Mouse (Mus musculus): ENCODE results near the gene Cxcl15.

Gene Cxcl15

GRCm38 (mm10) chr5:90794195-90794625, at the start of gene Cxcl15:
TSS of gene Cxcl15 (plus strand) at chr5:90794534.
- DNase-seq (ENCODE audit: low read depth, low spot score) = no peak

- DNase-seq (ENCODE audit: low read depth, low spot score) = no peak
Measured at GRCm38 (mm10) chr5:90753934-90754333, 40.4 kb upstream of the Cxcl15 start.

- no peak for DNase-seq (ENCODE audit: low read depth, low spot score)
Measured at GRCm38 (mm10) chr5:90758020-90758605, 36.2 kb upstream of the Cxcl15 start.

- DNase-seq (ENCODE audit: low read depth, low spot score) = no peak
Measured at GRCm38 (mm10) chr5:90759077-90760065, 35.0 kb upstream of the Cxcl15 start, which contains the start of gene Cxcl5. TSS of gene Cxcl5 (plus strand) at chr5:90759360.

- no peak for DNase-seq (ENCODE audit: low read depth, low spot score)
Measured at GRCm38 (mm10) chr5:90760303-90760702, 34.0 kb upstream of the Cxcl15 start.

- no peak for DNase-seq (ENCODE audit: low read depth, low spot score)
Measured at GRCm38 (mm10) chr5:90760844-90761243, 33.5 kb upstream of the Cxcl15 start.

- DNase-seq (ENCODE audit: low read depth, low spot score) = no peak
Measured at GRCm38 (mm10) chr5:90761834-90762233, 32.5 kb upstream of the Cxcl15 start.

- no peak for DNase-seq (ENCODE audit: low read depth, low spot score)
Measured at GRCm38 (mm10) chr5:90763912-90764665, 30.2 kb upstream of the Cxcl15 start.

GRCm38 (mm10) chr5:90765821-90766606, 28.3 kb upstream of the Cxcl15 start:
- no peak for DNase-seq (ENCODE audit: low read depth, low spot score)

GRCm38 (mm10) chr5:90768218-90768617, 26.1 kb upstream of the Cxcl15 start, which contains the start of gene Ppbp:
TSS of gene Ppbp (plus strand) at chr5:90768518.
- no peak for DNase-seq (ENCODE audit: low read depth, low spot score)

GRCm38 (mm10) chr5:90771369-90771768, 23.0 kb upstream of the Cxcl15 start:
- DNase-seq (ENCODE audit: low read depth, low spot score) = no peak

- no peak for DNase-seq (ENCODE audit: low read depth, low spot score)
Measured at GRCm38 (mm10) chr5:90771880-90772653, 22.3 kb upstream of the Cxcl15 start, which contains the start of gene Pf4. TSS of gene Pf4 (plus strand) at chr5:90772435.

- DNase-seq (ENCODE audit: low read depth, low spot score) = no peak
Measured at GRCm38 (mm10) chr5:90775562-90775961, 18.8 kb upstream of the Cxcl15 start.

- no peak for DNase-seq (ENCODE audit: low read depth, low spot score)
Measured at GRCm38 (mm10) chr5:90777621-90778020, 16.7 kb upstream of the Cxcl15 start.

- DNase-seq (ENCODE audit: low read depth, low spot score) = no peak
Measured at GRCm38 (mm10) chr5:90778856-90779255, 15.5 kb upstream of the Cxcl15 start.

- no peak for DNase-seq (ENCODE audit: low read depth, low spot score)
Measured at GRCm38 (mm10) chr5:90783697-90784096, 10.6 kb upstream of the Cxcl15 start.

- DNase-seq (ENCODE audit: low read depth, low spot score) = no peak
Measured at GRCm38 (mm10) chr5:90785659-90786588, 8.4 kb upstream of the Cxcl15 start, which contains the start of gene Cxcl3. TSS of gene Cxcl3 (plus strand) at chr5:90786103.

GRCm38 (mm10) chr5:90788114-90788513, 6.2 kb upstream of the Cxcl15 start:
- no peak for DNase-seq (ENCODE audit: low read depth, low spot score)
